Mouse (Mus musculus): ENCODE measurements around the gene Gtf2h3. TPM values are rescaled to one million over a fixed set of nuclear protein-coding genes. Genes with fewer than 3 reads are reported as not detected.

Gene Gtf2h3
- total and polyA plus RNA-seq, 3 experiments = 26.6 to 41.3 (median 32.9) TPM

DNA sequence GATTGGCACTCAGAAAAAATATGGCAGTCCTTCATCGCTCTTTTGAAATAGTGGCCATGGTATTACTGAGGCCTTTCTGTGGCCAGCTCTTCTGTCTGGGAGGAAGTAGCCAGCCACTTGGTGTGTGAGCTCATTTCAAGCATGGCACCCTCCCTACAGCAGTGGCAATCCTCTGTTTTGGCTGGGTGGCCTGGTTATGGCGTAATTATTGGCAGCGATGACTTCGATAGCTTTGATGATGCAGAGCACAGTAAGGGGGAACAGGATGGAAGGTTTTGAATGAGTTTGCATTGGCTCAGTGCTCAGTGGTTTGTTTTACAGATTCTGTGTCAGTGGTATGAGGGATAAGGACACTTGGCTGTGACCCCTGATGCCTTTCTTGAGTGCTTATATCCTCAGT lies 57.8 kb downstream of the Gtf2h3 start:
- DNase-seq = peak; percentile 25

DNA sequence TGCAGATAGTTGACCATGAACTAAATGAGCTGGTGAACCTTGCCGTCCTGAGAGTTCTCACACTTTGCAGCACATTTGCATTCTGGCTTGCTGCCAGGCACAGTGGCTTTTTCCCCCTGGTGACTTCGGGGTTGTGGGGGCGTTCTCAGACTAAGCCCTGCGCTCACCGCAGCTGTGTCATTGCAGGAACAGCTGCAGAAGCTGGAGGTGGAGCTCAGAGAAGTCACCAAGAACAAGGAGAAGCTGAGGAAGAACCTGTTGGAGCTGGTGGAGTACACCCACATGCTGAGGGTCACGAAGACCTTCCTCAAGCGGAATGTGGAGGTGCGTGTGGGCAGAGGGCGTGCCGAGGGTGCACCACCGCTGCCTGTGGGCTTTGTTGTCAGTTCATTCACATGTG lies 58.4 kb downstream of the Gtf2h3 start:
- DNase-seq = no peak

DNA sequence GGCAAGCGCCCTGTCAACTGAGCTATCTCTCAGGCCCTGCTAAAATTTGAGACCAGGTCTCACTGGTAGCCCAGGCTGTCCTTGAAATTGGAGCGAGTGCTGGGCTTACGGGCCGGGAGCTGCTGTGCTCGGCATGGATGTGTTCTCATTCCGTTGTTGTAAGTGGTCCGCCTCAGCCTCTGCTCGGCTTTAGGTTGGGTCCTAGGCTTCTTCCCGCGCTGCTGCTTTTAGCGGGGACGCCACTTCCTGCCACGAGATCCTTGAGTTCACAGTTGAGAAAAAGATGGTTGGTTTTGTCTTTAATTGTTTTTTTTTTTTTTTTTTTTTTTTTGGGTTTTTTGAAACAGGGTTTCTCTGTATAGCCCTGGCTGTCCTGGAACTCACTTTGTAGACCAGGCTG lies 58.9 kb downstream of the Gtf2h3 start:
- DNase-seq = no peak

Other genes starting within 250 kb of the Gtf2h3 start
- gene Cdk2ap1, start 216.1 kb upstream of the Gtf2h3 start, total RNA-seq (2021) = 100 to 1,000 TPM; 161 to 168 TPM
- gene Cdk2ap1, start 216.1 kb upstream of the Gtf2h3 start, polyA plus RNA-seq (2012; rRNA removed) = 88.7 and 116 TPM in 2 replicates
- 100 to 1,000 TPM in 1 of 2 experiments, 10 to 100 TPM in 1; 74.1 to 119 TPM for gene Sbno1, start 153.1 kb upstream of the Gtf2h3 start, total RNA-seq (2021)
- gene Sbno1, start 153.1 kb upstream of the Gtf2h3 start, polyA plus RNA-seq (2012; rRNA removed) = 6.0 and 6.9 TPM in 2 replicates
- gene Kmt5a, start 139.2 kb upstream of the Gtf2h3 start, total RNA-seq (2021) = 100 to 1,000 TPM; 127 to 288 TPM
- gene Kmt5a, start 139.2 kb upstream of the Gtf2h3 start, polyA plus RNA-seq (2012; rRNA removed) = 48.9 and 65.7 TPM in 2 replicates
- 10 to 100 TPM; 16.6 to 31.2 TPM for gene Rilpl2, start 100.8 kb upstream of the Gtf2h3 start, total RNA-seq (2021)
- gene Rilpl2, start 100.8 kb upstream of the Gtf2h3 start, polyA plus RNA-seq (2012; rRNA removed) = 38.5 and 44.1 TPM in 2 replicates
- 10 to 100 TPM; 19.0 to 25.7 TPM for gene Snrnp35, start 96.0 kb upstream of the Gtf2h3 start, total RNA-seq (2021)
- 1.4 and 1.8 TPM in 2 replicates for gene Snrnp35, start 96.0 kb upstream of the Gtf2h3 start, polyA plus RNA-seq (2012; rRNA removed)
- 10 to 100 TPM; 14.0 to 25.8 TPM for gene Rilpl1, start 47.7 kb upstream of the Gtf2h3 start, total RNA-seq (2021)
- gene Rilpl1, start 47.7 kb upstream of the Gtf2h3 start, polyA plus RNA-seq (2012; rRNA removed) = 10.2 and 12.3 TPM in 2 replicates
- gene Tmed2, start 38.4 kb upstream of the Gtf2h3 start, total RNA-seq (2021) = 100 to 1,000 TPM; 236 to 301 TPM
- gene Tmed2, start 38.4 kb upstream of the Gtf2h3 start, polyA plus RNA-seq (2012; rRNA removed) = 138 and 163 TPM in 2 replicates
- 10 to 100 TPM; 12.4 to 13.4 TPM for gene Ddx55, start 26.3 kb upstream of the Gtf2h3 start, total RNA-seq (2021)
- gene Ddx55, start 26.3 kb upstream of the Gtf2h3 start, polyA plus RNA-seq (2012; rRNA removed) = 12.7 and 15.5 TPM in 2 replicates
- gene Eif2b1, start within 50 bp of the Gtf2h3 start, total RNA-seq (2021) = 10 to 100 TPM; 37.7 to 41.3 TPM
- gene Eif2b1, start within 50 bp of the Gtf2h3 start, polyA plus RNA-seq (2012; rRNA removed) = 11.3 and 12.7 TPM in 2 replicates
- 10 to 100 TPM; 70.7 to 93.2 TPM for gene Atp6v0a2, start 49.4 kb downstream of the Gtf2h3 start, total RNA-seq (2021)
- 82.7 and 107 TPM in 2 replicates for gene Atp6v0a2, start 49.4 kb downstream of the Gtf2h3 start, polyA plus RNA-seq (2012; rRNA removed)
- gene Dnah10, start 145.9 kb downstream of the Gtf2h3 start, total RNA-seq (2021) = 1 to 10 TPM in 1 of 2 experiments, under 1 TPM in 1; 0.84 to 3.8 TPM
- gene Dnah10, start 145.9 kb downstream of the Gtf2h3 start, polyA plus RNA-seq (2012; rRNA removed) = 0.11 and 0.15 TPM in 2 replicates

Measured in adrenal gland, adult 2 months (tissue).